Mouse (Mus musculus) ES-Bruce4 (cell line): ENCODE data around the gene Pld5. TPM values are rescaled to one million over a fixed set of nuclear protein-coding genes. Genes with fewer than 3 reads are reported as not detected.

Source experiments
- H3K27ac ChIP-seq: 2 replicates; pipeline ENCODE4 v1.5.1; 2012; ENCODE audit warnings: low read length, inconsistent platforms; ENCODE audit not compliant: insufficient read depth
- H3K27me3 ChIP-seq: 2 replicates; pipeline ENCODE4 v1.6.1; 2012; ENCODE audit warnings: mild to moderate bottlenecking, low read length, inconsistent platforms; ENCODE audit not compliant: control insufficient read depth, poor library complexity, insufficient read depth, severe bottlenecking
- H3K36me3 ChIP-seq: 2 replicates; pipeline ENCODE4 v1.6.1; 2012; ENCODE audit warnings: inconsistent platforms, mild to moderate bottlenecking, low read length, moderate library complexity; ENCODE audit not compliant: control insufficient read depth, poor library complexity, insufficient read depth, severe bottlenecking
- H3K4me1 ChIP-seq: one replicate; pipeline ENCODE4 v1.8.1; 2011; ENCODE audit warnings: low read length; ENCODE audit not compliant: control insufficient read depth, insufficient read depth
- H3K4me3 ChIP-seq: 2 replicates; pipeline ENCODE4 v1.5.1; 2011; ENCODE audit warnings: low read depth, mild to moderate bottlenecking, low read length
- H3K9ac ChIP-seq: 2 replicates; pipeline ENCODE4 v1.6.1; 2012; ENCODE audit warnings: low read depth, mild to moderate bottlenecking, inconsistent platforms; ENCODE audit not compliant: poor library complexity, severe bottlenecking
- H3K9me3 ChIP-seq: replicated peaks from 2 replicates; pipeline ENCODE4 v1.6.1; 2012; ENCODE audit warnings: mild to moderate bottlenecking, low read length, inconsistent platforms; ENCODE audit not compliant: control insufficient read depth, poor library complexity, insufficient read depth, severe bottlenecking
- CTCF ChIP-seq: IDR thresholded peaks from one replicate; pipeline ENCODE4 v1.8.1; 2011; ENCODE audit warnings: low read depth, low read length
- EP300 ChIP-seq: IDR thresholded peaks from 2 replicates; pipeline ENCODE4 v1.6.1; 2011; ENCODE audit warnings: low read depth, low read length; ENCODE audit not compliant: insufficient read depth
- POLR2A ChIP-seq: IDR thresholded peaks from one replicate; pipeline ENCODE4 v1.8.1; 2011; ENCODE audit warnings: low read length; ENCODE audit not compliant: insufficient read depth
- polyA plus RNA-seq: library from polyadenylated mRNA; stranded (reverse); fragments of >200 nt; gene quantifications from 2 replicates; pipeline ENCODE4 v1.2.4, GENCODE M21; 2011; ENCODE audit warnings: low read depth; ENCODE audit not compliant: missing spikeins, insufficient read depth, insufficient read length

Gene Pld5
- polyA plus RNA-seq, 1 experiment, result 0.36 TPM

GRCm38 (mm10) chr1:176076799-176077198 lies 198.3 kb downstream of the Pld5 start:
- Histone ChIP-seq H3K27me3 (no peaks in the 10 kb centered on the region), H3K9ac (no peak overlapping the region), H3K4me3 (no peak overlapping the region), H3K36me3 (no peaks in the 10 kb centered on the region), H3K4me1 (no peaks in the 10 kb centered on the region), H3K27ac (no peak overlapping the region), H3K9me3 (no peaks in the 10 kb centered on the region)
- TF ChIP-seq EP300 (no peak), CTCF (no peak), POLR2A (no peak)

GRCm38 (mm10) chr1:176075810-176076209 lies 199.3 kb downstream of the Pld5 start:
- no peaks in the 10 kb centered on the region for H3K9me3 ChIP-seq
- no peak overlapping the region for H3K4me3 ChIP-seq
- TF ChIP-seq POLR2A, result no peak
- no peak for TF ChIP-seq EP300
- no peak for TF ChIP-seq CTCF
- no peaks in the 10 kb centered on the region for H3K4me1 ChIP-seq
- H3K36me3 ChIP-seq, result no peaks in the 10 kb centered on the region
- H3K27ac ChIP-seq, result no peak overlapping the region
- no peaks in the 10 kb centered on the region for H3K27me3 ChIP-seq
- no peak overlapping the region for H3K9ac ChIP-seq

GRCm38 (mm10) chr1:176075409-176075808 lies 199.7 kb downstream of the Pld5 start:
- TF ChIP-seq POLR2A (no peak), EP300 (no peak), CTCF (no peak)
- H3K9me3 ChIP-seq, result no peaks in the 10 kb centered on the region
- no peak overlapping the region for H3K4me3 ChIP-seq
- no peaks in the 10 kb centered on the region for H3K4me1 ChIP-seq
- H3K27ac ChIP-seq, result no peak overlapping the region
- H3K27me3 ChIP-seq, result no peaks in the 10 kb centered on the region
- H3K36me3 ChIP-seq, result no peaks in the 10 kb centered on the region
- no peak overlapping the region for H3K9ac ChIP-seq

- H3K36me3 ChIP-seq, result no peaks in the 10 kb centered on the region
- no peaks in the 10 kb centered on the region for H3K27me3 ChIP-seq
- no peak overlapping the region for H3K4me3 ChIP-seq
- H3K9ac ChIP-seq, result no peak overlapping the region
- no peak overlapping the region for H3K27ac ChIP-seq
- TF ChIP-seq EP300, result no peak
- TF ChIP-seq POLR2A, result no peak
- TF ChIP-seq CTCF, result no peak
- H3K9me3 ChIP-seq, result no peaks in the 10 kb centered on the region
- H3K4me1 ChIP-seq, result no peaks in the 10 kb centered on the region
Observed at GRCm38 (mm10) chr1:176074526-176074925, 200.6 kb downstream of the Pld5 start.

GRCm38 (mm10) chr1:176065281-176065680 lies 209.8 kb downstream of the Pld5 start:
- H3K27ac ChIP-seq, result no peak overlapping the region
- TF ChIP-seq POLR2A, result no peak
- TF ChIP-seq EP300, result no peak
- no peak for TF ChIP-seq CTCF
- no peak overlapping the region for H3K9ac ChIP-seq
- H3K4me3 ChIP-seq, result no peak overlapping the region
- H3K9me3 ChIP-seq, result no peaks in the 10 kb centered on the region
- no peaks in the 10 kb centered on the region for H3K36me3 ChIP-seq
- no peaks in the 10 kb centered on the region for H3K27me3 ChIP-seq
- no peaks in the 10 kb centered on the region for H3K4me1 ChIP-seq

GRCm38 (mm10) chr1:176064471-176064870 lies 210.6 kb downstream of the Pld5 start:
- Histone ChIP-seq H3K4me3 (no peak overlapping the region), H3K9me3 (no peaks in the 10 kb centered on the region), H3K27me3 (no peaks in the 10 kb centered on the region), H3K9ac (no peak overlapping the region), H3K27ac (no peak overlapping the region), H3K4me1 (no peaks in the 10 kb centered on the region), H3K36me3 (no peaks in the 10 kb centered on the region)
- TF ChIP-seq CTCF (no peak), EP300 (no peak), POLR2A (no peak)
